Mouse (Mus musculus) ES-E14 (cell line): ENCODE measurements around the gene 4930578G10Rik. TPM values are rescaled to one million over a fixed set of nuclear protein-coding genes. Genes with fewer than 3 reads are reported as not detected.

Experiments
- DNase-seq: peaks from one replicate; pipeline ENCODE4 v3.0.0-alpha.2; 2013; ENCODE audit warnings: low read depth, low spot score
- H3K27ac ChIP-seq: 2 replicates; pipeline ENCODE4 v1.5.1; 2012; ENCODE audit warnings: low read depth, mild to moderate bottlenecking, low read length, moderate library complexity, mixed read lengths; ENCODE audit not compliant: poor library complexity, insufficient read depth, severe bottlenecking
- H3K36me3 ChIP-seq: 2 replicates; pipeline ENCODE4 v1.6.1; 2012; ENCODE audit warnings: mild to moderate bottlenecking, low read length, moderate library complexity, mixed read lengths; ENCODE audit not compliant: control insufficient read depth, poor library complexity, insufficient read depth, severe bottlenecking
- H3K4me1 ChIP-seq, 2 experiments: fragments of 150-350 bp in 1 of 2; sonication (generic) in 1 of 2; 2 replicates each; pipeline ENCODE4 v1.6.1; 2012; ENCODE audit warnings: low read length in 2 of 2, mild to moderate bottlenecking in 1 of 2, mixed read lengths in 1 of 2; ENCODE audit not compliant: control insufficient read depth in 2 of 2, insufficient read depth in 2 of 2, poor library complexity in 1 of 2
- H3K4me3 ChIP-seq, 2 experiments: fragments of 150-350 bp in 1 of 2; sonication (generic) in 1 of 2; 2 replicates each; pipeline ENCODE4 v1.5.1; 2012; ENCODE audit warnings: low read length in 2 of 2, low read depth in 1 of 2, mild to moderate bottlenecking in 1 of 2, mixed read lengths in 1 of 2; ENCODE audit not compliant: insufficient read depth in 1 of 2, poor library complexity in 1 of 2, severe bottlenecking in 1 of 2
- H3K9ac ChIP-seq: 2 replicates; pipeline ENCODE4 v1.6.1; 2012; ENCODE audit warnings: low read depth, mild to moderate bottlenecking, low read length, mixed read lengths; ENCODE audit not compliant: poor library complexity, insufficient read depth, severe bottlenecking
- H3K9me3 ChIP-seq: fragments of 150-350 bp; sonication (generic); 2 replicates; pipeline ENCODE4 v1.6.1; 2012; ENCODE audit warnings: low read depth, mild to moderate bottlenecking, low read length; ENCODE audit not compliant: control insufficient read depth, insufficient read depth
- CHD2 ChIP-seq: IDR thresholded peaks from 2 replicates; pipeline ENCODE4 v1.6.1; 2014; ENCODE audit warnings: mild to moderate bottlenecking, low read depth, low read length, inconsistent platforms
- HCFC1 ChIP-seq: IDR thresholded peaks from 2 replicates; pipeline ENCODE4 v1.6.1; 2012; ENCODE audit warnings: low read length, inconsistent platforms, borderline replicate concordance; ENCODE audit not compliant: insufficient read depth
- MAFK ChIP-seq: IDR thresholded peaks from 2 replicates; pipeline ENCODE4 v1.6.1; 2014; ENCODE audit warnings: mild to moderate bottlenecking, low read depth, low read length, inconsistent platforms; ENCODE audit not compliant: insufficient read depth
- ZC3H11A ChIP-seq: IDR thresholded peaks from 2 replicates; pipeline ENCODE4 v1.6.1; 2012; ENCODE audit warnings: low read depth, mild to moderate bottlenecking, inconsistent platforms, low read length, borderline replicate concordance
- ZNF384 ChIP-seq: IDR thresholded peaks from 2 replicates; pipeline ENCODE4 v1.6.1; 2012; ENCODE audit warnings: low read depth, low read length, inconsistent platforms
- in situ Hi-C, 2 experiments: fragments of 600-800 bp; cut with MboI; formaldehyde crosslinking; loops; one replicate each; pipeline ENCODE4 v1.15.1; 2025; ENCODE audit warnings: low sequenced_read_pairs in 2 of 2, inconsistent platforms in 1 of 2; ENCODE audit not compliant: unreplicated experiment in 2 of 2
- total RNA-seq: library from RNA; depleted of rRNA; stranded (reverse); fragments of 300-350 nt; gene quantifications from 2 replicates; pipeline ENCODE4 v1.2.3, GENCODE M21; 2012; rRNA removed

The 4930578G10Rik gene
- total RNA-seq, 1 experiment, result not detected

GRCm38 (mm10) chr4:42880677-42880948 is 145.3 kb downstream of the 4930578G10Rik start:
- TF ChIP-seq HCFC1, result no peak
- no peak for TF ChIP-seq ZC3H11A
- TF ChIP-seq CHD2, result no peak
- no peak for TF ChIP-seq MAFK
- no peak for TF ChIP-seq ZNF384
- Histone ChIP-seq H3K9ac (no peak overlapping the region), H3K36me3 (no peaks in the 10 kb centered on the region), H3K4me3 (no peak overlapping the region), H3K4me1 (no peaks in the 10 kb centered on the region), H3K9me3 (no peaks in the 10 kb centered on the region), H3K27ac (no peak overlapping the region)
- in situ Hi-C loops, result no loop called here
- DNase-seq, result no peak

- in situ Hi-C loops, result no loop called here
- Histone ChIP-seq H3K4me1 (no peaks in the 10 kb centered on the region), H3K9me3 (no peaks in the 10 kb centered on the region), H3K36me3 (no peaks in the 10 kb centered on the region), H3K9ac (no peak overlapping the region), H3K27ac (no peak overlapping the region), H3K4me3 (no peak overlapping the region)
- no peak for TF ChIP-seq ZNF384
- no peak for TF ChIP-seq CHD2
- no peak for TF ChIP-seq HCFC1
- TF ChIP-seq MAFK, result no peak
- no peak for TF ChIP-seq ZC3H11A
- DNase-seq, result no peak
Measured at GRCm38 (mm10) chr4:42886926-42887325, 151.6 kb downstream of the 4930578G10Rik start.

- Histone ChIP-seq H3K9me3 (no peaks in the 10 kb centered on the region), H3K4me1 (no peaks in the 10 kb centered on the region), H3K27ac (no peak overlapping the region), H3K36me3 (no peaks in the 10 kb centered on the region), H3K9ac (no peak overlapping the region), H3K4me3 (no peak overlapping the region)
- no peak for DNase-seq
- in situ Hi-C loops, result no loop called here
- TF ChIP-seq ZNF384, result no peak
- no peak for TF ChIP-seq HCFC1
- TF ChIP-seq CHD2, result no peak
- TF ChIP-seq MAFK, result no peak
- TF ChIP-seq ZC3H11A, result no peak
Measured at GRCm38 (mm10) chr4:42888806-42889205, 153.5 kb downstream of the 4930578G10Rik start.

- in situ Hi-C loops, result no loop called here
- H3K27ac ChIP-seq, result no peak overlapping the region
- TF ChIP-seq ZNF384 (no peak), ZC3H11A (no peak), HCFC1 (no peak), CHD2 (no peak), MAFK (no peak)
Measured at GRCm38 (mm10) chr4:42891176-42891575, 155.8 kb downstream of the 4930578G10Rik start.

GRCm38 (mm10) chr4:42895118-42895517 is 159.8 kb downstream of the 4930578G10Rik start:
- in situ Hi-C loops, result no loop called here
- H3K9ac ChIP-seq, result no peak overlapping the region
- no peak overlapping the region for H3K4me3 ChIP-seq
- no peaks in the 10 kb centered on the region for H3K9me3 ChIP-seq
- no peaks in the 10 kb centered on the region for H3K36me3 ChIP-seq
- no peak overlapping the region for H3K27ac ChIP-seq
- peaks cover 0 to 6% of the 10 kb centered on the region in 2 experiments; a peak in 2 of 4 replicates for H3K4me1 ChIP-seq
- DNase-seq, result no peak
- no peak for TF ChIP-seq CHD2
- TF ChIP-seq MAFK, result no peak
- TF ChIP-seq ZNF384, result no peak
- TF ChIP-seq ZC3H11A, result no peak
- no peak for TF ChIP-seq HCFC1

More at GRCm38 (mm10) chr4:42891176-42891575, 155.8 kb downstream of the 4930578G10Rik start:
- no peaks in the 10 kb centered on the region for H3K4me1 ChIP-seq
- H3K36me3 ChIP-seq, result no peaks in the 10 kb centered on the region
- H3K9me3 ChIP-seq, result no peaks in the 10 kb centered on the region
- no peak for DNase-seq
- no peak overlapping the region for H3K4me3 ChIP-seq
- H3K9ac ChIP-seq, result no peak overlapping the region

Other genes starting within 250 kb of the 4930578G10Rik start
- gene Fam205a2, start 207.4 kb upstream of the 4930578G10Rik start, total RNA-seq, result not detected in 2 replicates
- not detected in 2 replicates for gene Gm10591, start 123.3 kb upstream of the 4930578G10Rik start, total RNA-seq
- gene Gm2564, start 105.8 kb upstream of the 4930578G10Rik start, total RNA-seq, result not detected in 2 replicates
- not detected in 2 replicates for gene Ccl27b, start 80.3 kb upstream of the 4930578G10Rik start, total RNA-seq
- gene Il11ra2, start 73.7 kb upstream of the 4930578G10Rik start, total RNA-seq, result not detected in 2 replicates
- not detected in 2 replicates for gene Ccl19, start 21.0 kb downstream of the 4930578G10Rik start, total RNA-seq
- gene Ccl21a, start 38.4 kb downstream of the 4930578G10Rik start, total RNA-seq, result not detected in 2 replicates
- gene Fam205a1, start 118.3 kb downstream of the 4930578G10Rik start, total RNA-seq, result 0.04 TPM in 1 of 2 replicates, not detected in the other
- gene Gm12394, start 121.2 kb downstream of the 4930578G10Rik start, total RNA-seq, result 0.09 and 0.11 TPM in 2 replicates
- not detected in 2 replicates for gene Fam205c, start 138.7 kb downstream of the 4930578G10Rik start, total RNA-seq
- gene Phf24, start 181.1 kb downstream of the 4930578G10Rik start, total RNA-seq, result 0.04 TPM in 1 of 2 replicates, not detected in the other
- gene Dnajb5, start 214.3 kb downstream of the 4930578G10Rik start, total RNA-seq, result 11.8 and 13.3 TPM in 2 replicates
- 0.58 and 0.74 TPM in 2 replicates for gene 1700022I11Rik, start 234.1 kb downstream of the 4930578G10Rik start, total RNA-seq